Mouse (Mus musculus) lung, adult 2 months (tissue): ENCODE results near the gene Siah2.

Source experiments
- CTCF ChIP-seq: fragments of 200-500 bp; IDR thresholded peaks from 2 replicates; pipeline ENCODE4 v1.5.1; 2011; ENCODE audit warnings: mild to moderate bottlenecking, low read length, control low read depth; ENCODE audit not compliant: insufficient read depth
- POLR2A ChIP-seq: fragments of 200-500 bp; IDR thresholded peaks from 2 replicates; pipeline ENCODE4 v1.6.1; 2011; ENCODE audit warnings: low read depth, mild to moderate bottlenecking, control low read depth, low read length, borderline replicate concordance; ENCODE audit errors: extremely low read depth

DNA sequence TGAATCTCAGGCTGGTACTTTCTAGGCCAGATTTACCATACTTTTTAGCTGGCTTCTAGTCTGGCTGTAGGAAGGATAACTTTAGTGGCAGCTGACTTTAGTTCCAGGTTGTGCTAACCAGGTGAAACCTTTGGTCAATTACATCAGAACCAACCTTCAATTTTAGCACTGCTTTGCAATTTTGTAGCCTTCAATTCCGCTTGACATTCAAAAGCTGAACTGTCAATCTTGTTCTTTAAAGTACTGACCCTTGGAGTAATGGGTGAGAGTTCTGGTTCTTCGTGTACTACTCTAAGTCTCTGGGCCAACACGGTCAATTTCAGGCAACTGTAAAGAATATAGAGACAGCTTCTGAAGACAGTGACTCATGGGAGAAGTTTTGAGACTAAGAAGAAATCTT is 6.8 kb downstream of the Siah2 start:
- no peak for TF ChIP-seq CTCF
- TF ChIP-seq POLR2A = no peak
